Mouse (Mus musculus) neural tube, embryonic 10.5 days (tissue): ENCODE measurements around the gene Itk.

Source experiments
- DNase-seq: peaks from one replicate; pipeline ENCODE4 v3.0.0-alpha.2; 2017; ENCODE audit warnings: low spot score; ENCODE audit errors: extremely low spot score

The Itk gene

DNA sequence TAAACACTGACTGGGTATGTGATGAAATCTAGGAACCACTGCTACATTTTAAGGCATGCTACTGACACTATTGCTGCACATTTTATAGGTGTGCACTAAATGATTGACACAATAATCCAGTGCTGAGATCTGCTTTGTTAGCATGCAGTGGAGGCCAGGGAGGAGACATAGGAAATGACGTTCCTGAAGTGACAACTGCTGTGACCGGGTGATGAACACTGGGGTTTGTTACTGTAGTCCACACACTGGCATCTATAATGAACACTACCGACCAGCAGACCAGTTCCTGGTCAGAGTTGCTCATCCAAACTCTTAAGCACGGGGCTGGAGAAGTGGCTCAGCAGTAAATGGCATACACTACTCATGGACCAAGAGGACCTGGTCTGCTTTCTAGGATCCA, 4.1 kb upstream of the Itk start:
- no peak for DNase-seq

DNA sequence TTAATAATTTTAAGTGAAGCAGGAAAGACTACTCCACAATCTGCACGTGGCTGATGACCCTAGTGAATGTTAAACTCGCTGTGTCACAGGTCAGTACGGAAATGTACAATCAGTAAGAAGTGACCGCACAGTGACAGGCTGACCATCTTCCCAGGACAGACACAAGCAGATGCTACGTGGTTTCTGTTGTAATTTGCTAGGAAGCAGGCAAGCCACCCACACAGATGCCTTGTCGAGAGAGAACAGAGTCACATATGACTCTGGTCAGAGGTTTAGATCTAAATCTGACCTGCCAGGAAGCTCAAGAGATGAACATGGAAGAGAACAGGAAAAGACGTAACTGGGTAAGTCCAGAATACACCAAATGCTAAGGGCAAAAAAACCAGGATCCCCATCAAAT, 3.6 kb upstream of the Itk start:
- no peak for DNase-seq

DNA sequence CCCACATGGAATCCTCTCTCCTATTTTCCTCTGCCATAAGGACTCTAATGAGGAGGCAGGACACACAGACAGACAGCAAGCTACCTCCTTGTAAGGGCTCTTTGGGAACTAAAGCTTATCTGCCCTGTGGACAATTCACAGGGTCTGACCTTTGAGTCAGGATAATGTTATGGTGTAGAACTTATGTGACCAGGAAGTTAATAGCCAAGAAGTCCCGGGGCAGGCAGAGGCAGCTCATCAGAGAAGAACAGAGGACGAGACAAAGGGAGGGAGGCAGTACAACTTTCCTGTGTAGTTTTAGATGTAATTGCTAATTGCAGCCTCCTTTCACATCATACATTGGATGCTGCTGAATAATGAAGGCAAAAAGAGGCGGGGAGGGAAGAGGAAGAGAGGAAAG, 1.3 kb upstream of the Itk start:
- DNase-seq, result no peak

DNA sequence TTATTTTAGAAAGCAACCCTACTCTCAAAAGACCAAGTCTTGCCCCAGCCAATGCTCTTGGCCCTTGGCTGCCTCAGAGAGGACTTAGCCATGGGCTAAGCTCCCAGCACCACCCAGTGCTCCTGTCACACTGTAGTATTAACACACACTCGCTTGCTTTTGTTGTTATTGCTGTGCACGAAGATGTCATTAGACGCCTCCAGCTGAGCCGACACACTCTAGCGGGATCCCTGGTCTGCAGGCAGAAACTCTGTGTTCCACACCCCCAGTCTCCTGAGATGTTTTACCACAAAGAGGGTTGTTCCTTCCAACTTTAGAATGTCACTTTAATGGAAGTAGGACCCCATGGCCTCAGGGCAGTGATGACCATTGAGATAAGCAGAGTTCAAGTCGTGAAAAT, 877 bp downstream of the Itk start:
- no peak for DNase-seq

DNA sequence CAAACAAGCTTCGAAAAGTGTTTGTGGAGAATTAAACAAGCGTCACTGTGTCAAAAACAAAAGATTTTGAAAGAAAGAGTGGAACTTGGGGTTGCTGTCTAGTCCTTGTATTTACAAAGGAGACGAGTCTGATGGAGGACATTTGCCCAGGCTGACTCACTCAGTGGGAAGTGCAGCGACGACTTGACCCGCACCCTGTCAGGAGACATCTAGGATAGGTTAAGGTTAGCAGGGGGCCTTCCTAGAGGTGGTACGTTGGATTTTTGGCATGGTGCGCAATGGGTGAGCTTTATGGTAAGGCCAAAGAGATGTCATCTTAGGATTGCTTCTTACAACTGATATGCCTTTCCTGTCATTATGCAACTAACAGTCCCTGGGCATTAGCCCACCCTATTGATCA, 2.3 kb downstream of the Itk start:
- DNase-seq, result no peak

DNA sequence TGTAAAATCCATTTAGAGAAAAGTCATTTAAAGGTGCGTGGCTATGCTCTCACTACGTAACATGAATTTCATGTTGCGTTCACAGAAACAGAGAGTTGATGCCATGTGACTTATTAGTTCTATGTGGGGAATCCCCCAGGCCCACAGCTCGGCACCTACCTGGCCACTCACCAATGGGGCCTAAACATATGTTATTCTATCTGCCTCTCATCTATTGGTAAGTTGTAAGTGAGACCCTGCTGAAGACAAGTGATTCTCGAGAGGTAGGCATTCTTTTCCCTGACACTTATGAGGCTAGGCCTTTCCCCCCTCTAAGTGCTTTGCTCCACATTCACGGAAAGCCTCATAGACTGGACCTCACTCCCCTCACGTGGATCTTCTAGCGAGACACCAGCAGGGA, 2.8 kb downstream of the Itk start:
- no peak for DNase-seq

DNA sequence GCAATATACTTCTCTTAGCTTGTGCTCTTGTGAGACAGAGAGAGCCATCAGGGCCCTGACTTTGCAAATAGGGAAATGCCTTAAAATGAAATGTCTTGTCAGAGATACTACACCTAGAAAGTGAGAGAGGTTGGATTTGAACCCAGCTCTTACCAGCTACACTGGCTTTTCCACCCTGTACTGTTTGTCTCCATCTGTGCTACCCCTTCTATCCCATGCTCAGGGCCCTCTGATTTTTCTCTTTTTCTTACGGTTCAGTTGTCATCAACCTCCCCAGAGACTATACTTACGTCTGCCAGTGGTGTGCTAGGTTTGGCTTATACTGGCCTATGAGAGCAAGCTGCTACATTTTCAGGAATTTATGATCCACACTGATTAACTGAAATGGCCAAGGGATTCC, 4.4 kb downstream of the Itk start:
- DNase-seq, result no peak

DNA sequence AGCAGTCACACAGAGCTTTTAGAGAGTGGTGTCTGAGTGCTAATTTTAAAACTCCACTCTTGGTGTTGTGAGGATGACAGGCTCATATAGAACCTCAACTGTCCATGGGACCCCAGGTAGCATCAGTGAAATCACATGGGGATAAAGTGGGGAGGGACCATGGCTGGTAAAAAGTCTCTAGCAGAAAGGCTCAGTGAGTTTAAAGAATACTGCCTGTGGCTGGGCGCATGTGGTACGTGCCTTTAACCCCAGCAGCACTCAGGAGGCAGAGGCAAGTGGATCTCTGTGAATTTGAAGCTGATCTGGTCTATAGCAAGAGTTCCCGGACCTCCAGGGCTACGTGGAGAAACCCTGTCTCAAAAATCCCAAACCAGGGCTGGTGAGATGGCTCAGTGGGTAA, 6.8 kb downstream of the Itk start:
- DNase-seq, result no peak

DNA sequence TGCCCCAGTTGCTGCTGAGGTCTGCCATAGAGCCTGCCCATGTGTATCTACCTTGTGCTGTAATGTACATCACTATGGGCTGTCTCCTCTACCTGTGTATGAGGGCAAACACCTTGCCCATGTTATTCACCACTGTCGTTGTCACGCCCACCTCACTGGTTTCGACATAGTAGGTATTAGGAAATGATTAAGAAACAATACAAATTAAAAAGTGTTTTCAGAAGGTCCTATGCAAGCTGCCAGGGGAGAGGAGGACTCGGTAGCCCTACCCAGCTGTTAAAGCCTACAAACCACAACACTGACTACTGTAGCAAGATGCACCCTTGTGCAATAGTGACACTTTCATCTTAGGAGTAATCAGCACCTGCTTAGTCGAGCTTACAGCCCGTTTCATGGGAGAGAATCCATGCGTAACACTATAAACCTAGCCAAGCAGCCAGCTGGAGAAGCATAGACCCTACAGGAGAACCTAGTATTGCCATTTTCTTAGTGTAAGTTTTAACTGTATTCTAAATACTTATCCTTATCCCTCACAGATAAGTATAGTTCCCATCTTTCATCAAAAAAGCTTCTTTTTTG, 9.1 kb downstream of the Itk start:
- no peak for DNase-seq

DNA sequence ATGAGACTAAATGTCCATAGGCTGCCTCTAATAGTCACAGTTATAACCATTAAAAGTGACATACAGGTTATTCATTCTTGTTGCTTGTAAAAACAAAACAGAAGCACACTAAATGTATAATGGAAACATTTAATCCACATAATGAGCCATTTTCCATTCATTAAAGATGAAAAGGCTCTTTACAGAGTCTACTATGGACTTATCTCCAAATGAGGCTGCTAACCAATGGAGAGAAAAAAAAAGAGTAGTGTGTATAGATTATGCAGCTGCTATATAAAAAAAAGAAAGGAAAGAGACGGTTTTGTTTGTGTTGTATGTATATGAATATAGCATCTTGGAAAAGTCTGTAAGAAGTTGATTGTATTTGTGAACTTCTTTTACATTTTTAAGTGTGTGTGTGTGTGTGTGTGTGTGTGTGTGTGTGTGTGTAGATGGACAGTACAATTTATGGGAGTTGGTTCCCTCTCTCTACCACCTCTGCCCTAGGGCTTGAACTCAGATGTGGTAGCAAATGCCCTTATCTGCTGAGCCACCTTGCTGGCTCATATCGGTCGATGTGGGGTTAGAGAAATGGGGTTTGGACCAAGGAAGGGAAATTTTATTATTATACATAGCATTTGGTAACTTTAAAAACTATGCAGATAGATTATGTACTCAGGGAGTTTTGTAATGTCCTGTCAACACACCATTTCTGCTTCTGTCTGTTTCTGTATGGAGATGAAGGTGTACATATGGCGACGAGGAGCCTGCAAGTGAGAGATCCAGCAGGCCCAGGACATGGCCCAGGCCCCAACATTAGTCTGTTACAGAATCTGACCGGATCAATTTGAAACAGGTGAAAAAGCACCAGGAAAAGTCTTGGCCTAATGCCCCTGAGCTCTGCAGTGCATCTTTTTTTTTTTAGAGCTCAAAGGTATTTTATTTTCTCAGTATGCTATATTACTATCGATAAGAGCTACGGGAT, 11.2 kb downstream of the Itk start:
- DNase-seq, result no peak

DNA sequence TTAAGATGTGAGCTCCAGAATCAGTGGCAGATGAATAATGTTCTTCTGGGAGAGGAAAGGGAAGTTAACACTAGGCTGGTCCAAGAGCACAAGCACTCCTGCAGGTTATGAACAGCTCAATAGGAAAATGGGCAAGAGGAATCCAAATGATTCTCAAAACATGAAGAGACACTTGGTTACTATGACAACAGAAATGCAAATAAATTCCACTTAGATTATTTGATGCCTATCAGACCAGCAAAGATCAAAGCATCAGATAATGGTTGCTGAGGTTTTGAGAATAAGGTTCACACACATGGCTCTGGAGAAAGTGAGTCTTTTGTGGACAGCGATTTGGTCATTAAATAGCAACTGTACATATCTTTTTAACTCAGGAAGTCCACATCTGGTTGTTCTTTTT, 12.0 kb downstream of the Itk start:
- no peak for DNase-seq

DNA sequence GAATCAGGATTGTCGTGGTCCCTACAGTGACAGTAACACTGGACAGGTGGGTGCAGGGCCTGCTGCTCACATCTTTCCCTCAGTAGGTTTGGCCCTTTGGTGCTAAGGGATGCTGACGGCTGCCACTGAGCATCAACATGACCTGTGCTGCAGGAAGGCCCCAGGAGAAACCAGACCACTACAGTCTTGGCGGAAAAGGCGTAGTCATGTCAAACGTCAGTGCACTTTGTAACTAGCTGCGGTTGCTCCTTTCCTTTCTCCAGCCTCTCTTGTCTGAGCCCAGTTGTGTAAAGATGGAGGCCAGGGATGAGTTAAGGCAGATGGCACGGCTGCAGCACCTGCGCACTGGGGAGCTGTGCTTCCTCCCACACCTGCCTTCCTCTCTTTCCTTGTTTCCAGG, 14.3 kb downstream of the Itk start:
- DNase-seq, result no peak

DNA sequence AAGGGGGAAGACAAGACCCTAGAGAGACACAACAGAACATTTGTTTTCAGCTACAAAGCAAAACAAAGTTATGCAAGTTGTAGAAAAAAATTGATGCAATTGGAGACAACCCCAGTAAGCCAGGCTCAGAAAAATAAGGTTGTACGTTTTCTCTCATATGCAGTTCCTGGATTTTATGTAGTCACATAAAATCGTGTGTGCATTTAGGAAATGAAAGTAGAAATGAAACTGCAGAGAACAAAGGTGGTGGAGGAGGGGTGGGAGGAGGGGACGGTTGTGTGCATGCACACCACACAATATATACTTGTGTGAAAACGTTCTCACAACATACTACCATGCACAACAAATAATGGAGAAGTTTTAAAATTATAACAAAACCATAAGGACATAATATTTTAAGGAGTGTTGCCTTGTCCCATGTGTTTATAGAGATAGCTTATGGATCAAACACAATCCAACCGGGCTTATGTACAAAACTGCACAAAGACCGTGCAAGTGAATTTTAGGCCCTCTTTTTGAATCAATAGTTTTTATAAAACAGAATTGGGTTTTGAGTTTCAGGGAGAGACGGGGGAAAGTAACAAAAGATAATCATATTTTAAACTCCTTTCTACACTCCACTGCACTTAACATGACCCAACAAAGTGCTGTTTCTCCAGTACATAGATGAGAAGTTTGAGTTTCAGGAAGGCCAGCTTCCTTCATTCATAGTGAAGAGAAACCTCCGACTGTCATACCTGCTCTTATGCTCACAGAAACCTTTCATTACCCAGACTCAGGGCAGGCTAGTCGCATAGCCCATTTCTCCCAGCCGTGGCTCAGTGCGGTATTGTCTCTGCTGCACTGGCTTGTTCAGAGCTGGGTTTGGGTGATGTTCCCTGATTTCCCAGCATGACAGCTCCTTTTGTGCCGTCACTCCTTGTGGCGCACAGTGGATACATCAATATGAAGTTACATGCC, 16.0 kb downstream of the Itk start:
- no peak for DNase-seq

DNA sequence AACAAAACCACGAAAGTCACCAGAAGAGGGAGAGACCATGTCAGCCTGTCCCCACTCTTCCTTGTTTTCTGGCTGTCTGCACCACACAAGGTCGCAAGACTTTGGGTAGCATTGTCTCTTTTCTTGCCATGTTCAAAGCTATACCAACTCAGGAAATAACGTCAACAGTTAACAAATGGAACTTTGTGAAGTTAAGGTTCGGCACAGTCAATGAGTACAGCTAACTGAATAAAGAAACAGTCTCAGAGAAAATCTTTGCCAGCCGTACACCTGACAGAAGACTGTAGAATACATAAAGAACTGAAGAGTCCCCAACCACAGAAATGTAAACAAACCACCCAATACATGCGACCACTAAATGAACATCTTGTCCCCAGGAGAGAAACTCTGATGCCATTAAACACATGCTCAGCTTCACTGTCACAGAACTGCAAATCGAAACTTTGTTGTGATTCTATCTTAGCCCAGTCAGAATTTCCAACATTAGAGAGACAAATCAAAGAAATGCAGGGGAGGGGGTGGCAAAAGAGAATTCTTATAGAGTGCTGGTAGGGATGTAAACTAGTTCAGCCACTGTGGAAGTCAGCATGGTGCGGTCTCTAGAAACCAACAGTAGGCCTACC, 16.9 kb downstream of the Itk start:
- DNase-seq, result no peak

DNA sequence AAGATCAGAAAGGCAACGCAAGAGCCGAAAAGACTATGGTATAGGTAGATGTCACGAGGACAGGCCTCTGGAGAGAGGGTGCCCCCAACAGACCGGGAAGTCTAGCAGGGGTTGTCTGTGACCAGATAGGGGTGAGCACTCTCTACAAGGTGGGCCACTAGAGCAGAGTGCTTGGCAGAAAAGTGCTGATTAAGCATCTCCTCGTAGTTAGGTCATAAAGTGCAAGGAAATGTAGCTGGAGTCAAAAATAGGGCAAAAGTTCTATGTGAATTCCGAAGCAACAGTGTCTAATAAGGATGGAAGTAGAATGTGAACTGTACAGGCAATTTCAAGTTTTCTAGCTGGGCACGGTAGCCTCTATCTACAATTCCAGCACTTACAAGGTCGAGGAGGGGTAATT, 18.1 kb downstream of the Itk start:
- DNase-seq, result no peak

DNA sequence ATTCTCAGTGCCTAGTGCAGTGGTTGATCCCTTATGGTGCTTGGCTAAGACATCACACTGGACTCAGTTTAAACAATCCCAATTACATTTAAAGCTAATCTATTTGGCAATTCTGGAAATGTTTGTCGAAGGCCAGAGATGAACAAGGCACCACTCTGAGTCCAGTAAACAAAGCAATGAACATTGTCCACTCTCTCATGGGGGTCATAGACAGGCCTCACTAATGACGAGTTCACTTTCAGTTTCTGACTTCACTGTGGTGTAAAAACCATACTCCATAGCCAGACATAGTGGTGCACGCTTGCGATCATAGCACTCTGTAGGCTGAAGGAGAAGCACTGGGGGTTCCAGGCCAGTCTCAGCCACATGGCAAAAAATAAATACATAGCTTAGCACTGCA, 18.9 kb downstream of the Itk start:
- DNase-seq, result no peak

DNA sequence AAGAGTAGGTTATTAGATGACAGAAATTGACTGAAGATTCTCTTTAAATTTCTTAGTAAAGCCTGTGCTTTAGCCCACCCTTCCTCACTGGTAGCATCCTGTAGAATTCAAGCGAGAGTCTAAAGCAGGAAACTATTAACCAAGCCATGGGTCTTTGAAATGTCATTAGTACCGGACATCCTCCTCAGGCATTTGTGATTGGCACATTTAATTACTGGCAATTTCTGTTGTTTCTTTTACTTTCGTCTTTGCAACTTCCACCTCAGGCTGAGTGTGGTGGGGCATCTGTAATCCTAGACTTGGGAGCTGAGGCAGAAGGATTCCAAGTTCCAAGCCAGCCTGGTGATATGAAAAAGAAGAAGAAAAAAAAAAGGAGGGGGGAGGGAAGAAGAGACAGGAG, 23.0 kb downstream of the Itk start:
- DNase-seq, result no peak

DNA sequence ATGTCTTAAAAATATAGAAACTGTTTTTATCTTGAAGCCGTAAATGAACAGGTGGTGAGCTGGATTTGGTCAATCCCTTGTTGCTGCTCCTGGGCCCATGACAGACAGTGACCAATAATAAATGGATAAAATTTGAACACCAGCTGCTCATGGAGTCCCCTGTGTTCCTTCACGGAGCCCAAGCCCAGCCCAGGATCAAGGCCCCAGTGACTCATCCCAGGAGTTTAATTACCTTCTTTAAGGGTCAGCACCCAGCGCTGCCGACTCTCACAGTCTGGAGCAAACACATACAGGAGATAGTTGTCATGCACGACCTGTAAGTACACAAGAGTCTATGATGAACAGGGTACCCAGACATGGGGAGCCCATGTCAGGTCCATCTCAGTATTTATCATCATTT, 23.6 kb downstream of the Itk start:
- DNase-seq, result no peak

DNA sequence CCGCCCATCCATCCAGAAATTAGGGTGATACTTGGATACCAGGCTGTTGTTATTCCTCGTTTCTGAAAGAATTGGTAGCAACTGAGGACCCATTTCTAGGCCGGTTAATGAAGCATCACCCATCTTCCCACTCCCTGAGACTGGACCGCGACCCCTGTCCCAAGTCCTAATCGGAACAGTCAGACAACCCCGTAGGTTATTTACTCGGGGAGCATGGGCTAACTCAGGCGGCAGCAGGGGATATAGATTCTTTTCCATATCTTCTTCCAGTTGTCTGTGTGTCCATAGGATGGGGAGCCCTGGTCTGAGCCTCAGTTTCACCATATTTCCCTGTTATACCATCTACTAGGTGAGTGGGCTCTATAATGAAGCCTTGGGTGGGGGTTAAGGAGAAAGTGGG, 25.5 kb downstream of the Itk start:
- no peak for DNase-seq

DNA sequence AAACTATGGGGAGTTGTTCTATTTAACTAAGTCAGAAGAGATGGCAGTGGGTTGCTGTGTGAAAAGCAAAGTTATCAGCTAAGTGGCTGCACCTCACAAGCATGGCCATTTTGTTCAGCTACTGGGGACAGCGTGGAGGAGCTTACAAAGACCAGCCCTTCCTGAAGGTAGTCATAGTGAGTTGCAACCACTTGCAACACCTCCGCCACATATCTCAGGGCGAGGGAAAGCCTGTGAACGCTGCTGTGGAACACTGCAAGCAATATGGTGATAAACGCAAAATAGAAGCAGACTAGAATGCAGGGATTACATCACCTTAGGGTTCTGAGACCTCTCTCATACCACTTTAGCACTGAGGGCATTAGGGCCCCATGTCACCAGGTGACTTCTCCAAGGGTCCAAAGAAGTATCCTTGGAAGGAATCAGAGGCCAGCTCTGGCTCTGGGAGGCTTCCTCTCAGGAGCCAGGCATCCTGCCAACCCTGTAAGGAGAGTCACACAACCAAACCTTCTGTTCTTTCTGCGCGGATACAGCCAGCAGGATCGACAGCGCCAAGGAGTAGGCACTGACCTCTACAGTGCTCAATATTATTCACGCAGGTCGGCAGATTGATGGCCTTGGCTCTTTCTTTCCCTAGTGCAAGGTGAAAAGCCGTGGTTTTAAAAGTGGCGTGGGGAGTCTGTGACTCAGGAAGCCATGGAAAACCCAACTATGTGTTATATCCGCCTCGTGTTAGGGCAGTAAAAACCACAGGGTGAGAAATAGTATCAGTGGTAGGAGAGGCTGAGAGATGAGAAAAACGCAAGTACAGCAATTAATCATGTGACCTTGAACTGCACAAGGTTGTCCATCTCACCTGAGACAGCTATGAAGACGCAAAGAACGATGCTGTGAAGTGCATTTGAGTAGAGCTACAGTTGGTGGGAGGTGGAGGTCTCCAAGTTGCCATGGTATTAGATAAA, 27.0 kb downstream of the Itk start:
- DNase-seq, result no peak
